20 mouse cellular contexts compared by ENCODE assay signal in the genomic region with DNA sequence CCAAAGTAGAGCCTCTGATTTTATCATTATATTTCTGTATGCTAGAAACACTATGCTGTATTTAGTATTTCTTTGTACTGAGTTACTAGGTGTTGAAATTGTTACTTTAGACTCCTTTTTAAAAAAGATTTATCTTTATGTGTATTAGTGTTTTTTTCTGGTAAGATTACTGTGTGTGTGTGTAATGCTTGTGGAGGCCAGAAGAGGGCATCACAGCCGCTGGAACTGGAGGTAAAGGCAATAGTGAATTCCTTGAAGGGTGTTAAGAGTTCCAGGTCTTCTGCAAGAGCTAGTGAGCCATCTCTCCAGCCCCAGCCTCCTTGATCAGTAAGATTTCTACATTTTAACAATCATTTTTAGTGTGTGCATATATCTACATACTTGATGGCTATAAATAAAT. TPM values are rescaled to one million over a fixed set of nuclear protein-coding genes. Genes with fewer than 3 reads are reported as not detected.
DNase-seq lines count a peak whose midpoint lies in the region; ATAC-seq and TF ChIP-seq lines count a peak whose summit lies in the region.
"Had no signal": no experiment of that assay in that cellular context is flagged by ENCODE, and none has a peak within 500 bp of the region (broad histone marks: within the 10 kb centered on the region; RNA-seq: fewer than 3 reads in every experiment).

No protein-coding gene starts in this region.

- TF ChIP-seq CTCF in heart, adult 2 months (IDR thresholded peaks at IDR 0.05) = peak; percentile 47
- TF ChIP-seq CTCF in liver, adult 2 months (IDR thresholded peaks at IDR 0.05; ENCODE audit: low read depth, low read length) = peak; percentile 23
- peak; percentile 55 for TF ChIP-seq CTCF in E14TG2a.4 (conservative IDR thresholded peaks at IDR 0.05; ENCODE audit: low read length)

- H3K79me2 ChIP-seq in heart, adult 2 months (replicated peaks; ENCODE audit: control insufficient read depth, insufficient read depth, low read length) = peaks cover 7% of the 10 kb centered on the region; the same call in 1 of the 2 replicates
- H3K79me2 ChIP-seq in liver, adult 2 months (ENCODE audit: control insufficient read depth, insufficient read depth, low read length) = peaks cover 7% of the 10 kb centered on the region; the same call in 1 of the 2 replicates

- no peak for TF ChIP-seq POLR2A in heart, adult 2 months (IDR thresholded peaks at IDR 0.05; ENCODE audit: insufficient read depth, low read depth, low read length)
- TF ChIP-seq POLR2A in liver, adult 2 months (IDR thresholded peaks at IDR 0.05; ENCODE audit: extremely low read depth, insufficient read depth, low read length) = no peak

- intact Hi-C loops in heart, adult 2 months (cut with DNase I) = no loop called here

- DNase-seq in heart, adult 2 months = no peak
- no peak for DNase-seq in heart, adult 8-10 months (ENCODE audit: low spot score)
- no peak for DNase-seq in liver, adult 2 months (ENCODE audit: extremely low read depth, low read depth, low spot score)
- DNase-seq in liver, embryonic 11.5 days (ENCODE audit: low spot score) = no peak
- DNase-seq in ZHBTc4 (ENCODE audit: low read depth, low spot score) = peak; percentile 53
- no peak for DNase-seq in retina, embryonic 14.5 days (ENCODE audit: low spot score)
- DNase-seq: adrenal gland, postnatal 36 days; cerebellum, adult 8-10 months; forebrain, postnatal 0 days; heart, postnatal 14 days; kidney, adult 8-10 months; layer of hippocampus, postnatal 36 days; left cerebral cortex, postnatal 4 days; thymus, postnatal 25 days had no signal

- no peak overlapping the region for H3K27ac ChIP-seq in heart, adult 2 months
- no peak overlapping the region for H3K27ac ChIP-seq in liver, adult 2 months (replicated peaks; ENCODE audit: insufficient read depth, low read depth, low read length)
- no peak overlapping the region for H3K27ac ChIP-seq in liver, embryonic 11.5 days (ENCODE audit: low read depth, low read length)
- H3K27ac ChIP-seq: embryonic facial prominence, embryonic 13.5 days; hindbrain, embryonic 13.5 days; liver, embryonic 15.5 days; stomach, embryonic 15.5 days had no signal

- H3K27me3 ChIP-seq in heart, adult 2 months (ENCODE audit: control insufficient read depth, insufficient read depth, low read length) = no peaks in the 10 kb centered on the region
- no peaks in the 10 kb centered on the region for H3K27me3 ChIP-seq in liver, adult 2 months (ENCODE audit: control insufficient read depth, insufficient read depth, low read length)
- no peaks in the 10 kb centered on the region for H3K27me3 ChIP-seq in liver, embryonic 11.5 days (replicated peaks; ENCODE audit: control insufficient read depth, insufficient read depth, low read length)
- H3K27me3 ChIP-seq in E14TG2a.4 (ENCODE audit: insufficient read depth, low read length) = no peaks in the 10 kb centered on the region
- H3K27me3 ChIP-seq: embryonic facial prominence, embryonic 13.5 days; hindbrain, embryonic 13.5 days; liver, embryonic 15.5 days; stomach, embryonic 15.5 days had no signal

- no peak overlapping the region for H3K9ac ChIP-seq in heart, adult 2 months (ENCODE audit: low read depth, low read length)
- no peak overlapping the region for H3K9ac ChIP-seq in liver, adult 2 months (ENCODE audit: low read depth, low read length)
- no peak overlapping the region for H3K9ac ChIP-seq in liver, embryonic 11.5 days (ENCODE audit: low read depth, low read length)
- H3K9ac ChIP-seq: embryonic facial prominence, embryonic 13.5 days; forebrain, postnatal 0 days; hindbrain, embryonic 13.5 days; liver, embryonic 15.5 days; stomach, embryonic 15.5 days had no signal

- no peak for TF ChIP-seq EP300 in heart, adult 2 months (IDR thresholded peaks at IDR 0.05; ENCODE audit: insufficient read depth, low read depth, low read length)

- ATAC-seq in liver, embryonic 11.5 days (replicated peaks; ENCODE audit: low FRiP score) = no peak
- ATAC-seq: activated CD4-positive, CD25-positive, alpha-beta regulatory T cell, adult 4 months; forebrain, postnatal 0 days had no signal

- H3K36me3 ChIP-seq in heart, adult 2 months (ENCODE audit: control insufficient read depth, insufficient read depth, low read length) = peaks cover 2% of the 10 kb centered on the region
- H3K36me3 ChIP-seq in liver, adult 2 months (ENCODE audit: control insufficient read depth, insufficient read depth, low read length) = peaks cover 10% of the 10 kb centered on the region
- peaks cover 2% of the 10 kb centered on the region; the same call in 1 of the 2 replicates for H3K36me3 ChIP-seq in liver, embryonic 11.5 days (ENCODE audit: control insufficient read depth, insufficient read depth, low read length)
- H3K36me3 ChIP-seq in E14TG2a.4 (ENCODE audit: insufficient read depth, low read length) = peaks cover 59% of the 10 kb centered on the region

- no peaks in the 10 kb centered on the region for H3K9me3 ChIP-seq in liver, embryonic 11.5 days (ENCODE audit: control insufficient read depth, low read length)
- H3K9me3 ChIP-seq in E14TG2a.4 (ENCODE audit: low read length) = no peaks in the 10 kb centered on the region
- H3K9me3 ChIP-seq: embryonic facial prominence, embryonic 13.5 days; hindbrain, embryonic 13.5 days; liver, embryonic 15.5 days; stomach, embryonic 15.5 days had no signal

- peaks cover 4% of the 10 kb centered on the region for H3K4me1 ChIP-seq in heart, adult 2 months (ENCODE audit: control insufficient read depth, insufficient read depth, low read length)
- H3K4me1 ChIP-seq in liver, adult 2 months (ENCODE audit: control insufficient read depth, insufficient read depth, low read length) = no peaks in the 10 kb centered on the region
- no peaks in the 10 kb centered on the region for H3K4me1 ChIP-seq in liver, embryonic 11.5 days (replicated peaks; ENCODE audit: control insufficient read depth, insufficient read depth, low read length)
- peaks cover 39% of the 10 kb centered on the region for H3K4me1 ChIP-seq in E14TG2a.4 (replicated peaks; ENCODE audit: low read depth, low read length)
- H3K4me1 ChIP-seq: embryonic facial prominence, embryonic 13.5 days; hindbrain, embryonic 13.5 days; liver, embryonic 15.5 days; stomach, embryonic 15.5 days had no signal

- H3K4me3 ChIP-seq in heart, adult 2 months = no peak overlapping the region
- no peak overlapping the region for H3K4me3 ChIP-seq in liver, adult 2 months (ENCODE audit: insufficient read depth, low read depth, low read length)
- H3K4me3 ChIP-seq in liver, embryonic 11.5 days (ENCODE audit: low read depth, low read length) = no peak overlapping the region
- H3K4me3 ChIP-seq in E14TG2a.4 (replicated peaks; ENCODE audit: low read length) = no peak overlapping the region
- H3K4me3 ChIP-seq: embryonic facial prominence, embryonic 13.5 days; hindbrain, embryonic 13.5 days; liver, embryonic 15.5 days; stomach, embryonic 15.5 days had no signal

- WGBS in heart, adult 2 months = 79% methylated on average over 1 of the region's 1 CpGs
- WGBS in liver, adult 2 months = 85% methylated on average over 1 of the region's 1 CpGs
- WGBS in liver, embryonic 11.5 days = 63% methylated on average over 1 of the region's 1 CpGs

- no peak overlapping the region for H3K4me2 ChIP-seq in liver, embryonic 11.5 days
- H3K4me2 ChIP-seq: embryonic facial prominence, embryonic 13.5 days; hindbrain, embryonic 13.5 days; liver, embryonic 15.5 days; stomach, embryonic 15.5 days had no signal

RNA-seq across cellular contexts. Expression of a gene that starts 33.2 kb away (rescaled TPM):
- 10 to 100 TPM; 29.2 to 35.4 TPM for total RNA-seq in heart, adult 2 months (2021)
- polyA plus RNA-seq in heart, adult 2 months (2012; rRNA removed) = 13.0 and 19.9 TPM in 2 replicates
- total RNA-seq in heart, adult 8-10 months (2022) = 10 to 100 TPM; 30.8 to 36.8 (median 34.0) TPM
- 31.1 and 38.3 TPM in 2 replicates for total RNA-seq in liver, adult 2 months (2014; rRNA removed)
- 15.2 and 17.5 TPM in 2 replicates for polyA plus RNA-seq in liver, adult 2 months (2012; rRNA removed)
- 14.1 and 15.1 TPM in 2 replicates for polyA plus RNA-seq in liver, embryonic 11.5 days (2014; fragmentation: Nextera tagmentation; extraction: Ambion mirVana)
